Mouse (Mus musculus): ENCODE measurements at regions not wholly inside any gene's neighbourhood (a gene's known extent, or its start where the extent isn't known, plus 50 kb on each side); places are given as distances from the start of the nearest gene placed in this dataset.

DNA sequence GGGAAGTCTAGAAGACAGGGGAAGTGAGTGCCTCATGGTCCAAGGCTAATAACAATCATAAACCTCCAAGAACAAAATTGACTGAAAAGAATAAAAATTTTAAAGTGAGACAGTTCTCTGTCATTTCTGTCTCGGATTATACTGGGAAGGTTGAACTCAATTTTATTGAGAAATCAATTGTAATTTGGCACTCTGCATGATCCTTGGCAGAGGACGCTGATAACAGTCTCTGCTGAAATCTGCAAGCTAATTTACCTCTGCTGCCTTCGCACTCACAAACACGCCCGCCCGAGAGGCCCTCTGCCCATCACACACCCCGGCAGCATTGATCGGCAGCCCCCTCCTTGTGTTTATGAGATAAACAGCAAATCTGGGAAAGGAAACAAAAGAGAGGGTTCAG, 151.4 kb upstream of the Ppargc1a start:
- no peaks in the 10 kb centered on the region for H3K27me3 ChIP-seq (replicated peaks)
- H3K4me1 ChIP-seq (ENCODE audit: control insufficient read depth in 1 of 2, insufficient read depth in 2 of 2) = no peaks in the 10 kb centered on the region
- H3K4me3 ChIP-seq (replicated peaks in 1 of 3; ENCODE audit: low read depth in 2 of 3, low read length in 2 of 3, poor library complexity in 1 of 3) = no peak overlapping the region
- in situ Hi-C loops (cut with MboI; ENCODE audit: low pct_ligation_motif_present, low pct_unique_long_range_greater_than_20kb, low sequenced_read_pairs) (no loop called here), dilution Hi-C loops (cut with MboI; ENCODE audit: extremely low pct_ligation_motif_present, extremely low pct_unique_long_range_greater_than_20kb, low sequenced_read_pairs) (no loop called here)
- no peaks in the 10 kb centered on the region for H3K79me2 ChIP-seq (replicated peaks; ENCODE audit: control insufficient read depth, extremely low read depth, insufficient read depth, poor library complexity, severe bottlenecking)
- no peak for DNase-seq (ENCODE audit: extremely low read depth)
- no peak overlapping the region for H3K9ac ChIP-seq (ENCODE audit: insufficient read depth, low read depth)
- H3K9me3 ChIP-seq (replicated peaks; ENCODE audit: low read length) = peaks cover 6% of the 10 kb centered on the region
- no peaks in the 10 kb centered on the region for H3K36me3 ChIP-seq (replicated peaks in 1 of 2; ENCODE audit: control insufficient read depth in 1 of 2, insufficient read depth in 1 of 2, low read length in 1 of 2)
- no peak overlapping the region for H3K4me2 ChIP-seq (ENCODE audit: insufficient read depth, low read depth, poor library complexity, severe bottlenecking)
- H3K27ac ChIP-seq (ENCODE audit: insufficient read depth, low read depth) = no peak overlapping the region
- TF ChIP-seq BHLHE40 (IDR thresholded peaks at IDR 0.05; ENCODE audit: low read depth, low read length) = no peak
- TF ChIP-seq MAZ (IDR thresholded peaks at IDR 0.05; ENCODE audit: low read depth, low read length) = no peak
- no peak for TF ChIP-seq GABPA (IDR thresholded peaks at IDR 0.05; ENCODE audit: insufficient replicate concordance, low read depth, low read length)

DNA sequence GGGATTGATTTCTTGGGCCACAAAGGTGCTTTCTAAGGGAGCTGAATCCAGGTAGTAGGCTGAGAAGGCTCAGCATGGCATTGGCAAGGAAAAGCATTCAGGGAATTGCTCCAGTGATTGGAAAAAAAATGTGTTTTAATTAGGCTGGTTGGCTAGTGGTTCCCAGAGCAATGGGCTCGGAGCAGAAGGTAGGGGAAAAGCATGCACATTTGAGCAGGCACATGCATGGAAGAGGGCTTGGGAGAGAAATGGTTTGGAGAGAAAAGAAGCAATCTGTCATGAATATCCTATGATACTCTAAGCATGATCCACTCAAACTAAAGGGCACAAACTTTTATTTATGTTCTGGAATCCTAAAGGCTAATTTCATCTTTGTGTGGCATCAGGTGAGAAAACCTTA, 150.9 kb upstream of the Ppargc1a start:
- no peaks in the 10 kb centered on the region for H3K4me1 ChIP-seq (ENCODE audit: control insufficient read depth in 1 of 2, insufficient read depth in 2 of 2)
- no peak overlapping the region for H3K9ac ChIP-seq (ENCODE audit: insufficient read depth, low read depth)
- TF ChIP-seq MAFK (IDR thresholded peaks at IDR 0.05; ENCODE audit: insufficient replicate concordance, low read length) = no peak
- TF ChIP-seq ZMIZ1 (IDR thresholded peaks at IDR 0.05; ENCODE audit: low read depth, low read length) = no peak
- no peak for TF ChIP-seq HCFC1 (IDR thresholded peaks at IDR 0.05; ENCODE audit: low read depth, low read length)
- no peak for TF ChIP-seq USF1 (IDR thresholded peaks at IDR 0.05; ENCODE audit: low read depth, low read length)
- TF ChIP-seq MAX (IDR thresholded peaks at IDR 0.05; ENCODE audit: low read length) = no peak
- no peak for TF ChIP-seq CTCF (conservative IDR thresholded peaks at IDR 0.05 in 1 of 2, IDR thresholded peaks at IDR 0.05 in 1 of 2; ENCODE audit: low read depth in 2 of 2, low read length in 2 of 2)
- no peak for TF ChIP-seq JUND (conservative IDR thresholded peaks at IDR 0.05; ENCODE audit: low read depth, low read length)
- no peak for TF ChIP-seq UBTF (IDR thresholded peaks at IDR 0.05; ENCODE audit: low read depth, low read length)
- TF ChIP-seq SMC3 (IDR thresholded peaks at IDR 0.05; ENCODE audit: low read depth, low read length) = no peak
- no peak for TF ChIP-seq MAZ (IDR thresholded peaks at IDR 0.05; ENCODE audit: low read depth, low read length)
- no peak for TF ChIP-seq SIN3A (IDR thresholded peaks at IDR 0.05; ENCODE audit: low read length)
- TF ChIP-seq RAD21 (IDR thresholded peaks at IDR 0.05; ENCODE audit: low read depth, low read length) = no peak
- no peak for TF ChIP-seq NRF1 (IDR thresholded peaks at IDR 0.05; ENCODE audit: low read depth, low read length)
- no peak for TF ChIP-seq KAT2A (IDR thresholded peaks at IDR 0.05; ENCODE audit: insufficient replicate concordance, low read length)
- no peak for TF ChIP-seq E2F4 (IDR thresholded peaks at IDR 0.05; ENCODE audit: insufficient replicate concordance, low read depth, low read length)
- no peak for TF ChIP-seq ZC3H11A (IDR thresholded peaks at IDR 0.05; ENCODE audit: low read depth, low read length)
- no peak for TF ChIP-seq GABPA (IDR thresholded peaks at IDR 0.05; ENCODE audit: insufficient replicate concordance, low read depth, low read length)
- H3K9me3 ChIP-seq (replicated peaks; ENCODE audit: low read length) = peaks cover 6% of the 10 kb centered on the region
- H3K27me3 ChIP-seq (replicated peaks) = no peaks in the 10 kb centered on the region
- no peak overlapping the region for H3K4me2 ChIP-seq (ENCODE audit: insufficient read depth, low read depth, poor library complexity, severe bottlenecking)
- H3K79me2 ChIP-seq (replicated peaks; ENCODE audit: control insufficient read depth, extremely low read depth, insufficient read depth, poor library complexity, severe bottlenecking) = no peaks in the 10 kb centered on the region
- H3K27ac ChIP-seq (ENCODE audit: insufficient read depth, low read depth) = no peak overlapping the region
- no peak for DNase-seq (ENCODE audit: extremely low read depth)
- dilution Hi-C loops (cut with MboI; ENCODE audit: extremely low pct_ligation_motif_present, extremely low pct_unique_long_range_greater_than_20kb, low sequenced_read_pairs) = no loop called here
- in situ Hi-C loops (cut with MboI; ENCODE audit: low pct_ligation_motif_present, low pct_unique_long_range_greater_than_20kb, low sequenced_read_pairs) = no loop called here
- no peaks in the 10 kb centered on the region for H3K36me3 ChIP-seq (replicated peaks in 1 of 2; ENCODE audit: control insufficient read depth in 1 of 2, insufficient read depth in 1 of 2, low read length in 1 of 2)
- no peak overlapping the region for H3K4me3 ChIP-seq (replicated peaks in 1 of 3; ENCODE audit: low read depth in 2 of 3, low read length in 2 of 3, poor library complexity in 1 of 3)
